Mouse (Mus musculus): ENCODE results near the gene Egflam. TPM values are rescaled to one million over a fixed set of nuclear protein-coding genes. Genes with fewer than 3 reads are reported as not detected.

The Egflam gene
- total RNA-seq, 1 experiment: 0.54 TPM

DNA sequence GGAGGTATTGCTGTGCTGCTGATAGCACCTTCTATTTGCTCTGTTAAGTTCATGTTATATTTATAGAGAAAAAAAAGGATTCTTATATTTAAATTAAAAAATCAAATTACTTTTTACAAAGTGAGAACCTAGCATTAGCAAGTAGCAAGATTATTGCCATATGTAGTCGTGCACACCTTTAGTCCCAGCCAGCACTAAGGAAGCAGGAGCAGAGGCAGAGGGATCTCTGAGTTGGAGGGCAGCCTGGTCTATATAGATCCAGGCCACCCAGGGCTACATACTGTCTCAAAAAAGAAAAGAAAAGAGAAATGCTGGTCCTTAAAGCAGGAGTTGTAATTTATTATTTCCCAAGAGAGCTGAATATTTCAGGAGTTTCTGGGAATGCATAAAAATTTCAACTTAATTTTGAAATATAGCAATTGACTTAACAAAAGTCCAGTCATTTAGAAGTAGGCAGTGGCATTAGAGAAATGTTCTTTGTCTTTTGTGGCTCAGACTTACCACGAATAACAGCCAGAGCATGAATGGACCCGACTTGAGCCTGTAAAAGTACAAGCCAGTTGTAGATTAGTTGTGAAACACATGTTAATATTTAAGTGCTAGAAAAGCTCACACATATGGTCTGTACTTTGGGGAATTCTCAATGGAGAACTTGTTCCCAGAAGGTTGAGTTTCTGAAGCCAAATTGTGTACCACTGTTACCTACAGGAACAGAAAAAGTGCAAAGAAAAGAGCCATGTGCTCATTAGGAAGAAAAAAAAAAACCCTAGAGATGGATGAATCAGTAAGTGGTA, 200.3 kb downstream of the Egflam start:
- H3K4me1 ChIP-seq (ENCODE audit: control insufficient read depth in 2 of 2, insufficient read depth in 2 of 2, low read length in 2 of 2, poor library complexity in 1 of 2): peaks cover 0 to 4% of the 10 kb centered on the region in 2 experiments; a peak in 1 of 4 replicates
- TF ChIP-seq MAFK (IDR thresholded peaks at IDR 0.05; ENCODE audit: insufficient read depth, low read depth, low read length) (no peak), HCFC1 (IDR thresholded peaks at IDR 0.05; ENCODE audit: borderline replicate concordance, insufficient read depth, low read length) (no peak), ZNF384 (IDR thresholded peaks at IDR 0.05; ENCODE audit: low read depth, low read length) (no peak), CHD2 (IDR thresholded peaks at IDR 0.05; ENCODE audit: low read depth, low read length) (no peak), ZC3H11A (IDR thresholded peaks at IDR 0.05; ENCODE audit: borderline replicate concordance, low read depth, low read length) (no peak)
- no peak for DNase-seq (ENCODE audit: low read depth, low spot score)
- H3K9me3 ChIP-seq (ENCODE audit: control insufficient read depth, insufficient read depth, low read depth, low read length): no peaks in the 10 kb centered on the region
- H3K36me3 ChIP-seq (ENCODE audit: control insufficient read depth, insufficient read depth, low read length, poor library complexity, severe bottlenecking): peaks cover 4% of the 10 kb centered on the region; the same call in 1 of the 2 replicates
- in situ Hi-C loops (cut with MboI; ENCODE audit: low sequenced_read_pairs in 2 of 2, unreplicated experiment in 2 of 2): loop anchor here in 1 of 2 experiments (25.0 kb wide), 1 partner anchor 914 kb away; the partner anchor contains the start of gene Nup155
- no peak overlapping the region for H3K9ac ChIP-seq (ENCODE audit: insufficient read depth, low read depth, low read length, poor library complexity, severe bottlenecking)
- H3K27ac ChIP-seq (ENCODE audit: insufficient read depth, low read depth, low read length, poor library complexity, severe bottlenecking): no peak overlapping the region
- no peak overlapping the region for H3K4me3 ChIP-seq (ENCODE audit: insufficient read depth in 1 of 2, low read depth in 1 of 2, low read length in 2 of 2, poor library complexity in 1 of 2, severe bottlenecking in 1 of 2)

GRCm38 (mm10) chr15:7194748-7195221, 203.4 kb downstream of the Egflam start:
- Histone ChIP-seq H3K4me1 (ENCODE audit: control insufficient read depth in 2 of 2, insufficient read depth in 2 of 2, low read length in 2 of 2, poor library complexity in 1 of 2) (peaks cover 0 to 4% of the 10 kb centered on the region in 2 experiments; a peak in 1 of 4 replicates), H3K9ac (ENCODE audit: insufficient read depth, low read depth, low read length, poor library complexity, severe bottlenecking) (no peak overlapping the region), H3K27ac (ENCODE audit: insufficient read depth, low read depth, low read length, poor library complexity, severe bottlenecking) (no peak overlapping the region), H3K4me3 (ENCODE audit: insufficient read depth in 1 of 2, low read depth in 1 of 2, low read length in 2 of 2, poor library complexity in 1 of 2, severe bottlenecking in 1 of 2) (no peak overlapping the region), H3K36me3 (ENCODE audit: control insufficient read depth, insufficient read depth, low read length, poor library complexity, severe bottlenecking) (peaks cover 20% of the 10 kb centered on the region), H3K9me3 (ENCODE audit: control insufficient read depth, insufficient read depth, low read depth, low read length) (no peaks in the 10 kb centered on the region)
- TF ChIP-seq ZC3H11A (IDR thresholded peaks at IDR 0.05; ENCODE audit: borderline replicate concordance, low read depth, low read length): no peak
- TF ChIP-seq HCFC1 (IDR thresholded peaks at IDR 0.05; ENCODE audit: borderline replicate concordance, insufficient read depth, low read length): no peak
- TF ChIP-seq CHD2 (IDR thresholded peaks at IDR 0.05; ENCODE audit: low read depth, low read length): no peak
- no peak for TF ChIP-seq MAFK (IDR thresholded peaks at IDR 0.05; ENCODE audit: insufficient read depth, low read depth, low read length)
- no peak for TF ChIP-seq ZNF384 (IDR thresholded peaks at IDR 0.05; ENCODE audit: low read depth, low read length)
- in situ Hi-C loops (cut with MboI; ENCODE audit: low sequenced_read_pairs in 2 of 2, unreplicated experiment in 2 of 2): loop anchor here in 1 of 2 experiments (25.0 kb wide), 1 partner anchor 918 kb away; the partner anchor contains the start of gene Nup155
- DNase-seq (ENCODE audit: low read depth, low spot score): no peak

- in situ Hi-C loops (cut with MboI; ENCODE audit: low sequenced_read_pairs in 2 of 2, unreplicated experiment in 2 of 2): loop anchor here in 1 of 2 experiments (25.0 kb wide), 1 partner anchor 918 kb away; the partner anchor contains the start of gene Nup155
- no peak for DNase-seq (ENCODE audit: low read depth, low spot score)
- Histone ChIP-seq H3K4me3 (ENCODE audit: insufficient read depth in 1 of 2, low read depth in 1 of 2, low read length in 2 of 2, poor library complexity in 1 of 2, severe bottlenecking in 1 of 2) (no peak overlapping the region), H3K36me3 (ENCODE audit: control insufficient read depth, insufficient read depth, low read length, poor library complexity, severe bottlenecking) (peaks cover 26% of the 10 kb centered on the region), H3K9me3 (ENCODE audit: control insufficient read depth, insufficient read depth, low read depth, low read length) (no peaks in the 10 kb centered on the region), H3K9ac (ENCODE audit: insufficient read depth, low read depth, low read length, poor library complexity, severe bottlenecking) (no peak overlapping the region), H3K4me1 (ENCODE audit: control insufficient read depth in 2 of 2, insufficient read depth in 2 of 2, low read length in 2 of 2, poor library complexity in 1 of 2) (peaks cover 0 to 4% of the 10 kb centered on the region in 2 experiments; a peak in 1 of 4 replicates), H3K27ac (ENCODE audit: insufficient read depth, low read depth, low read length, poor library complexity, severe bottlenecking) (no peak overlapping the region)
- TF ChIP-seq HCFC1 (IDR thresholded peaks at IDR 0.05; ENCODE audit: borderline replicate concordance, insufficient read depth, low read length): no peak
- no peak for TF ChIP-seq CHD2 (IDR thresholded peaks at IDR 0.05; ENCODE audit: low read depth, low read length)
- no peak for TF ChIP-seq MAFK (IDR thresholded peaks at IDR 0.05; ENCODE audit: insufficient read depth, low read depth, low read length)
- TF ChIP-seq ZNF384 (IDR thresholded peaks at IDR 0.05; ENCODE audit: low read depth, low read length): no peak
- TF ChIP-seq ZC3H11A (IDR thresholded peaks at IDR 0.05; ENCODE audit: borderline replicate concordance, low read depth, low read length): no peak
Measured at GRCm38 (mm10) chr15:7194147-7194720, 204.0 kb downstream of the Egflam start.

DNA sequence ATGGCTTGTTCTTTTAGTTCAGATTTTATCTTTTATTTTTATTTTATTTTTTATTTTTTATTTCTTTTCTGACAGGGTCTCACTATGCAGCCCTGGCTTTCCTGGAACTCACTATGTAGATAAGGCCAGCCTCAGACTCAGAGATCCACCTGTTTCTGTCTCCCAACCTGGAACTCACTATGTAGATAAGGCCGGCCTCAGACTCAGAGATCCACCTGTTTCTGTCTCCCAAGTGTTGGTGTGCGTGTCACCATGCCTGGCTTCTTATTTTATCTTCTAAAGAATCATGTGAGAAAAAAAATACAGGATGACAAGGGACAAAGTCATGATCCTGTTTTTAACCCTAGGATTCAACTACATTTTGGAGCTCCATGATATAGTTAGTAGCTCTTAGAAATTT, 205.6 kb downstream of the Egflam start:
- H3K9me3 ChIP-seq (ENCODE audit: control insufficient read depth, insufficient read depth, low read depth, low read length): no peaks in the 10 kb centered on the region
- peaks cover 32% of the 10 kb centered on the region for H3K36me3 ChIP-seq (ENCODE audit: control insufficient read depth, insufficient read depth, low read length, poor library complexity, severe bottlenecking)
- H3K9ac ChIP-seq (ENCODE audit: insufficient read depth, low read depth, low read length, poor library complexity, severe bottlenecking): no peak overlapping the region
- H3K4me3 ChIP-seq (ENCODE audit: insufficient read depth in 1 of 2, low read depth in 1 of 2, low read length in 2 of 2, poor library complexity in 1 of 2, severe bottlenecking in 1 of 2): no peak overlapping the region
- H3K27ac ChIP-seq (ENCODE audit: insufficient read depth, low read depth, low read length, poor library complexity, severe bottlenecking): no peak overlapping the region
- no peak for DNase-seq (ENCODE audit: low read depth, low spot score)
- no peak for TF ChIP-seq HCFC1 (IDR thresholded peaks at IDR 0.05; ENCODE audit: borderline replicate concordance, insufficient read depth, low read length)
- TF ChIP-seq ZNF384 (IDR thresholded peaks at IDR 0.05; ENCODE audit: low read depth, low read length): no peak
- TF ChIP-seq ZC3H11A (IDR thresholded peaks at IDR 0.05; ENCODE audit: borderline replicate concordance, low read depth, low read length): no peak
- no peak for TF ChIP-seq MAFK (IDR thresholded peaks at IDR 0.05; ENCODE audit: insufficient read depth, low read depth, low read length)
- TF ChIP-seq CHD2 (IDR thresholded peaks at IDR 0.05; ENCODE audit: low read depth, low read length): no peak
- in situ Hi-C loops (cut with MboI; ENCODE audit: low sequenced_read_pairs in 2 of 2, unreplicated experiment in 2 of 2): loop anchor here in 1 of 2 experiments (25.0 kb wide), 1 partner anchor 920 kb away; the partner anchor contains the start of gene Nup155
- peaks cover 0 to 4% of the 10 kb centered on the region in 2 experiments; a peak in 1 of 4 replicates for H3K4me1 ChIP-seq (ENCODE audit: control insufficient read depth in 2 of 2, insufficient read depth in 2 of 2, low read length in 2 of 2, poor library complexity in 1 of 2)

Measured in ES-E14 (cell line).